Mouse (Mus musculus): ENCODE data around the gene Elmod3. TPM values are rescaled to one million over a fixed set of nuclear protein-coding genes. Genes with fewer than 3 reads are reported as not detected.

Gene Elmod3
- total and polyA plus RNA-seq, 3 experiments: 4.2 to 9.0 (median 7.1) TPM

DNA sequence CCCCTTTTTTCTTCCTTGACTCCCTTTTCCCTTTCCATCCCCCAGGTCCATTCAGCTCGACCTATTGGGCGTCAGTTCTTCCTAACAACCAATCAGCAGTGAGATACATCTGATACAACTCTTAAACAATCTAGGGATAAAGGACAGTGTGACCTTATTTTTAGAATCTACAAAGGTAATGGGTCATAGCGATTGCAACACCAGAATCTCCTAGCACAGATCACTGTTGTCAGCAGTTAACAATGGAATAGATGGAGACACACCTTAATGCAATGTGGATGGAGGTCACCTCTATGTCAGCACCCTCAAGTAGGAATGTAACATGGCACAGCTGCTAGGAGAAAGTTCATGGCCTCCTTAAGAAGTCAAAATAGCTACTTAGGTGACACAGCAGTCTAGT is 24.7 kb upstream of the Elmod3 start:
- TF ChIP-seq CHD1 (IDR thresholded peaks at IDR 0.05; ENCODE audit: low read depth, low read length) (no peak), E2F4 (IDR thresholded peaks at IDR 0.05; ENCODE audit: insufficient replicate concordance, low read depth, low read length) (no peak), TBP (conservative IDR thresholded peaks at IDR 0.05; ENCODE audit: low read depth, low read length) (no peak), RCOR1 (conservative IDR thresholded peaks at IDR 0.05; ENCODE audit: low read depth, low read length) (no peak), ZNF384 (IDR thresholded peaks at IDR 0.05; ENCODE audit: low read depth, low read length) (no peak), MAX (IDR thresholded peaks at IDR 0.05; ENCODE audit: low read length) (no peak), MAFK (IDR thresholded peaks at IDR 0.05; ENCODE audit: insufficient replicate concordance, low read length) (no peak), ZC3H11A (IDR thresholded peaks at IDR 0.05; ENCODE audit: low read depth, low read length) (no peak), HCFC1 (IDR thresholded peaks at IDR 0.05; ENCODE audit: low read depth, low read length) (no peak), EP300 (IDR thresholded peaks at IDR 0.05; ENCODE audit: low read length) (no peak), ZKSCAN1 (IDR thresholded peaks at IDR 0.05; ENCODE audit: borderline replicate concordance, low read depth, low read length) (no peak), TCF12 (IDR thresholded peaks at IDR 0.05; ENCODE audit: low read depth, low read length) (no peak), CTCF (conservative IDR thresholded peaks at IDR 0.05 in 1 of 2, IDR thresholded peaks at IDR 0.05 in 1 of 2; ENCODE audit: low read depth in 2 of 2, low read length in 2 of 2) (no peak), USF2 (conservative IDR thresholded peaks at IDR 0.05; ENCODE audit: low read depth, low read length) (no peak), SIN3A (IDR thresholded peaks at IDR 0.05; ENCODE audit: low read length) (no peak), JUND (conservative IDR thresholded peaks at IDR 0.05; ENCODE audit: low read depth, low read length) (no peak), BHLHE40 (IDR thresholded peaks at IDR 0.05; ENCODE audit: low read depth, low read length) (no peak), ELF1 (IDR thresholded peaks at IDR 0.05; ENCODE audit: low read depth, low read length) (no peak)
- Histone ChIP-seq H3K4me2 (ENCODE audit: insufficient read depth, low read depth, poor library complexity, severe bottlenecking) (no peak overlapping the region), H3K27me3 (replicated peaks) (no peaks in the 10 kb centered on the region), H3K79me2 (replicated peaks; ENCODE audit: control insufficient read depth, extremely low read depth, insufficient read depth, poor library complexity, severe bottlenecking) (no peaks in the 10 kb centered on the region), H3K9me3 (replicated peaks; ENCODE audit: low read length) (no peaks in the 10 kb centered on the region), H3K36me3 (replicated peaks in 1 of 2; ENCODE audit: control insufficient read depth in 1 of 2, insufficient read depth in 1 of 2, low read length in 1 of 2) (peaks cover 0 to 23% of the 10 kb centered on the region in 2 experiments), H3K27ac (ENCODE audit: insufficient read depth, low read depth) (no peak overlapping the region), H3K9ac (ENCODE audit: insufficient read depth, low read depth) (no peak overlapping the region), H3K4me3 (replicated peaks in 1 of 3; ENCODE audit: low read depth in 2 of 3, low read length in 2 of 3, poor library complexity in 1 of 3) (no peak overlapping the region), H3K4me1 (ENCODE audit: control insufficient read depth in 1 of 2, insufficient read depth in 2 of 2) (peaks cover 2 to 12% of the 10 kb centered on the region in 2 experiments; a peak in 2 of 4 replicates)
- dilution Hi-C loops (cut with MboI; ENCODE audit: extremely low pct_ligation_motif_present, extremely low pct_unique_long_range_greater_than_20kb, low sequenced_read_pairs): no loop called here
- DNase-seq (ENCODE audit: extremely low read depth): no peak
- in situ Hi-C loops (cut with MboI; ENCODE audit: low pct_ligation_motif_present, low pct_unique_long_range_greater_than_20kb, low sequenced_read_pairs): no loop called here

DNA sequence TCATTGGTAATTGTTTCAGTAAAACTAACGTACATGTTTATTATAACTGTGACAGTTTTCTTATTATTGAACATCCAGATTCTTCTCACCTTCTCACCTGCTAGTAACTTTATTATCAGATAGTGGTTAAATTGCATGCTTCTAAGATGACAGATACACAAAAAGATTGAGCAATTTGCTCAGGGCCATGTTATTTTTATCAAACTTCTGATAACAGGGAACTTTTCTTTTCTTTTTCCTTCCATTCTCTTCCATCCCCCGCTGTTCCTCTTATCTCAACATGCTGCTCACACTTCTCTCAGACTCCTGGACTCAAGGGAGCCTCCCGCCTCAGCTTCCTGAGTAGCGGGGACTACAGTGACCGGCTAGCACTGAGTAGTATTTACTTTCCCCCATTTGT is 22.7 kb upstream of the Elmod3 start:
- no peak for DNase-seq (ENCODE audit: extremely low read depth)
- H3K4me1 ChIP-seq (ENCODE audit: control insufficient read depth in 1 of 2, insufficient read depth in 2 of 2): peaks cover 2 to 14% of the 10 kb centered on the region in 2 experiments; a peak in 2 of 4 replicates
- H3K9me3 ChIP-seq (replicated peaks; ENCODE audit: low read length): no peaks in the 10 kb centered on the region
- H3K79me2 ChIP-seq (replicated peaks; ENCODE audit: control insufficient read depth, extremely low read depth, insufficient read depth, poor library complexity, severe bottlenecking): peaks cover 6% of the 10 kb centered on the region
- no peak overlapping the region for H3K9ac ChIP-seq (ENCODE audit: insufficient read depth, low read depth)
- no peaks in the 10 kb centered on the region for H3K27me3 ChIP-seq (replicated peaks)
- peaks cover 0 to 7% of the 10 kb centered on the region in 2 experiments for H3K36me3 ChIP-seq (replicated peaks in 1 of 2; ENCODE audit: control insufficient read depth in 1 of 2, insufficient read depth in 1 of 2, low read length in 1 of 2)
- dilution Hi-C loops (cut with MboI; ENCODE audit: extremely low pct_ligation_motif_present, extremely low pct_unique_long_range_greater_than_20kb, low sequenced_read_pairs): no loop called here
- no peak overlapping the region for H3K27ac ChIP-seq (ENCODE audit: insufficient read depth, low read depth)
- in situ Hi-C loops (cut with MboI; ENCODE audit: low pct_ligation_motif_present, low pct_unique_long_range_greater_than_20kb, low sequenced_read_pairs): no loop called here
- no peak overlapping the region for H3K4me3 ChIP-seq (replicated peaks in 1 of 3; ENCODE audit: low read depth in 2 of 3, low read length in 2 of 3, poor library complexity in 1 of 3)
- no peak overlapping the region for H3K4me2 ChIP-seq (ENCODE audit: insufficient read depth, low read depth, poor library complexity, severe bottlenecking)
- no peak for TF ChIP-seq ZNF384 (IDR thresholded peaks at IDR 0.05; ENCODE audit: low read depth, low read length)
- TF ChIP-seq EP300 (IDR thresholded peaks at IDR 0.05; ENCODE audit: low read length): no peak
- TF ChIP-seq SMC3 (IDR thresholded peaks at IDR 0.05; ENCODE audit: low read depth, low read length): no peak
- TF ChIP-seq CHD2 (IDR thresholded peaks at IDR 0.05; ENCODE audit: low read length): no peak
